27 mouse cellular contexts compared by ENCODE assay signal in genomic region chr12:101105571-101105970, GRCm38 (mm10). TPM values are rescaled to one million over a fixed set of nuclear protein-coding genes. Genes with fewer than 3 reads are reported as not detected.
DNase-seq lines count a peak whose midpoint lies in the region; ATAC-seq and TF ChIP-seq lines count a peak whose summit lies in the region.
"Had no signal": no experiment of that assay in that cellular context is flagged by ENCODE, and none has a peak within 500 bp of the region (broad histone marks: within the 10 kb centered on the region; RNA-seq: fewer than 3 reads in every experiment).

No protein-coding gene starts in this region.

- no peak overlapping the region for H3K9ac ChIP-seq in heart, embryonic 11.5 days (ENCODE audit: low read depth, low read length)
- H3K9ac ChIP-seq: embryonic facial prominence, embryonic 13.5 days; forebrain, embryonic 12.5 days; forebrain, embryonic 15.5 days; heart, embryonic 15.5 days; hindbrain, embryonic 12.5 days; hindbrain, embryonic 15.5 days had no signal

- H3K27ac ChIP-seq in heart, embryonic 11.5 days (ENCODE audit: low read depth, low read length), result no peak overlapping the region
- H3K27ac ChIP-seq: embryonic facial prominence, embryonic 10.5 days; embryonic facial prominence, embryonic 13.5 days; forebrain, embryonic 12.5 days; forebrain, embryonic 15.5 days; heart, adult 2 months; heart, embryonic 10.5 days; heart, embryonic 15.5 days; hindbrain, embryonic 12.5 days; hindbrain, embryonic 15.5 days had no signal

- 0 out of 2 replicates have a peak, but pooled peaks have one; percentile 31 for ATAC-seq in heart, embryonic 11.5 days (replicated peaks; ENCODE audit: insufficient number of reproducible peaks, low FRiP score, low TSS enrichment)
- ATAC-seq: forebrain, embryonic 15.5 days; intestine, postnatal 0 days had no signal

- intact Hi-C loops in heart, postnatal 36 days (cut with DNase I), result no loop called here

- no peaks in the 10 kb centered on the region for H3K4me1 ChIP-seq in heart, embryonic 11.5 days (ENCODE audit: control insufficient read depth, insufficient read depth, low read length)
- H3K4me1 ChIP-seq in E14TG2a.4 (replicated peaks; ENCODE audit: low read depth, low read length), result peaks cover 26% of the 10 kb centered on the region
- H3K4me1 ChIP-seq: embryonic facial prominence, embryonic 10.5 days; embryonic facial prominence, embryonic 13.5 days; forebrain, embryonic 12.5 days; forebrain, embryonic 15.5 days; heart, embryonic 10.5 days; heart, embryonic 15.5 days; hindbrain, embryonic 12.5 days; hindbrain, embryonic 15.5 days had no signal

- 57% methylated on average over 5 of the region's 5 CpGs for WGBS in heart, embryonic 11.5 days (ENCODE audit: insufficient replicate concordance)

- H3K36me3 ChIP-seq in heart, embryonic 11.5 days (ENCODE audit: control insufficient read depth, insufficient read depth, low read length), result no peaks in the 10 kb centered on the region
- no peaks in the 10 kb centered on the region for H3K36me3 ChIP-seq in E14TG2a.4 (ENCODE audit: insufficient read depth, low read length)
- H3K36me3 ChIP-seq: embryonic facial prominence, embryonic 10.5 days; embryonic facial prominence, embryonic 13.5 days; forebrain, embryonic 12.5 days; forebrain, embryonic 15.5 days; heart, embryonic 10.5 days; heart, embryonic 15.5 days; hindbrain, embryonic 12.5 days; hindbrain, embryonic 15.5 days had no signal

- no peak overlapping the region for H3K4me3 ChIP-seq in heart, embryonic 11.5 days (ENCODE audit: low read depth, low read length)
- peak overlapping the region; percentile 46; the same call in 1 of the 2 replicates for H3K4me3 ChIP-seq in E14TG2a.4 (replicated peaks; ENCODE audit: low read length)
- H3K4me3 ChIP-seq: embryonic facial prominence, embryonic 10.5 days; embryonic facial prominence, embryonic 13.5 days; erythroblast, embryonic 14.5 days; forebrain, embryonic 12.5 days; forebrain, embryonic 15.5 days; heart, adult 2 months; heart, embryonic 15.5 days; hindbrain, embryonic 12.5 days; hindbrain, embryonic 15.5 days had no signal

- H3K4me2 ChIP-seq in heart, embryonic 11.5 days, result no peak overlapping the region
- H3K4me2 ChIP-seq: embryonic facial prominence, embryonic 13.5 days; forebrain, embryonic 12.5 days; forebrain, embryonic 15.5 days; hindbrain, embryonic 12.5 days; hindbrain, embryonic 15.5 days had no signal

- TF ChIP-seq CTCF in E14TG2a.4 (conservative IDR thresholded peaks at IDR 0.05; ENCODE audit: low read length), result no peak

- no peak for DNase-seq in heart, postnatal 36 days
- peak; percentile 72 for DNase-seq in R1 (ENCODE audit: low read depth, low spot score)
- DNase-seq in lung, postnatal 14 days, result no peak
- no peak for DNase-seq in layer of hippocampus, postnatal 10 days (ENCODE audit: low spot score in 2 of 2)
- DNase-seq: adrenal gland, adult 2 months; adrenal gland, postnatal 14 days; cerebellum, adult 11-12 months; cerebellum, adult 8-10 months; cerebellum, postnatal 10 days; cerebellum, postnatal 36 days; embryo, embryonic 11 days; gastrocnemius, postnatal 10 days; gastrocnemius, postnatal 36 days; heart, adult 2 months; heart, postnatal 10 days had no signal

- no peaks in the 10 kb centered on the region for H3K9me3 ChIP-seq in heart, embryonic 11.5 days (replicated peaks; ENCODE audit: control insufficient read depth, low read length)
- peaks cover 18% of the 10 kb centered on the region for H3K9me3 ChIP-seq in E14TG2a.4 (ENCODE audit: low read length)
- H3K9me3 ChIP-seq: embryonic facial prominence, embryonic 13.5 days; forebrain, embryonic 12.5 days; forebrain, embryonic 15.5 days; heart, embryonic 15.5 days; hindbrain, embryonic 12.5 days; hindbrain, embryonic 15.5 days had no signal

- H3K27me3 ChIP-seq in heart, embryonic 11.5 days (ENCODE audit: control insufficient read depth, insufficient read depth, low read length), result no peaks in the 10 kb centered on the region
- H3K27me3 ChIP-seq in E14TG2a.4 (ENCODE audit: insufficient read depth, low read length), result no peaks in the 10 kb centered on the region
- H3K27me3 ChIP-seq: embryonic facial prominence, embryonic 13.5 days; forebrain, embryonic 12.5 days; forebrain, embryonic 15.5 days; heart, embryonic 15.5 days; hindbrain, embryonic 12.5 days; hindbrain, embryonic 15.5 days had no signal

RNA-seq across cellular contexts. Expression of gene Ppp4r3a, which starts 22.1 kb away (rescaled TPM):
- 36.2 and 39.1 TPM in 2 replicates for polyA plus RNA-seq in heart, embryonic 11.5 days (2014; fragmentation: Nextera tagmentation; extraction: Ambion mirVana)
- total RNA-seq in heart, postnatal 36 days (2021), result 10 to 100 TPM; 21.7 to 26.6 TPM
- total RNA-seq in layer of hippocampus, postnatal 10 days (2021), result 10 to 100 TPM; 38.8 to 45.4 TPM
